Mouse (Mus musculus) lung, postnatal 25 days (tissue): ENCODE data around the gene Ubxn7.

ENCODE experiments used
- DNase-seq: peaks from one replicate; pipeline ENCODE4 v3.0.0; 2022; ENCODE audit warnings: low spot score

Ubxn7 gene

GRCm38 (mm10) chr16:32382901-32383300, 50.8 kb downstream of the Ubxn7 start:
- no peak for DNase-seq

GRCm38 (mm10) chr16:32384885-32385284, 52.8 kb downstream of the Ubxn7 start:
- DNase-seq, result no peak

GRCm38 (mm10) chr16:32386826-32387225, 54.8 kb downstream of the Ubxn7 start:
- no peak for DNase-seq

GRCm38 (mm10) chr16:32389049-32389448, 57.0 kb downstream of the Ubxn7 start:
- DNase-seq, result no peak

GRCm38 (mm10) chr16:32389841-32390240, 57.8 kb downstream of the Ubxn7 start:
- no peak for DNase-seq

- no peak for DNase-seq
These were observed 58.8 kb downstream of the Ubxn7 start for GRCm38 (mm10) chr16:32390882-32391281.

GRCm38 (mm10) chr16:32395679-32396540, 63.9 kb downstream of the Ubxn7 start:
- no peak for DNase-seq

GRCm38 (mm10) chr16:32396541-32396835, 64.4 kb downstream of the Ubxn7 start:
- DNase-seq, result no peak

- no peak for DNase-seq
These were observed 66.1 kb downstream of the Ubxn7 start for GRCm38 (mm10) chr16:32398206-32398605.

- DNase-seq, result no peak
These were observed 68.2 kb downstream of the Ubxn7 start, which contains the start of gene Tm4sf19 for GRCm38 (mm10) chr16:32400267-32400666. Tm4sf19 (plus strand) TSS chr16:32400506.

- peak; percentile 31 for DNase-seq
These were observed 69.4 kb downstream of the Ubxn7 start for GRCm38 (mm10) chr16:32401335-32401965.

GRCm38 (mm10) chr16:32402818-32403217, 70.8 kb downstream of the Ubxn7 start:
- DNase-seq, result peak; percentile 6

- DNase-seq, result no peak
These were observed 73.7 kb downstream of the Ubxn7 start for GRCm38 (mm10) chr16:32405716-32406115.

GRCm38 (mm10) chr16:32406671-32407070, 74.6 kb downstream of the Ubxn7 start:
- no peak for DNase-seq

- no peak for DNase-seq
These were observed 75.7 kb downstream of the Ubxn7 start for GRCm38 (mm10) chr16:32407730-32408129.

- DNase-seq, result no peak
These were observed 85.4 kb downstream of the Ubxn7 start for GRCm38 (mm10) chr16:32417457-32417856.

- DNase-seq, result peak; percentile 96
These were observed 87.7 kb downstream of the Ubxn7 start, which contains the start of gene Tctex1d2 for GRCm38 (mm10) chr16:32419517-32420483. Tctex1d2 (plus strand) TSS chr16:32419702.

- no peak for DNase-seq
These were observed 95.4 kb downstream of the Ubxn7 start for GRCm38 (mm10) chr16:32427506-32427905.

- peak; percentile 91 for DNase-seq
These were observed 98.5 kb downstream of the Ubxn7 start, which contains the start of gene Pcyt1a for GRCm38 (mm10) chr16:32430474-32431046. Pcyt1a (plus strand) TSS chr16:32430921.

- DNase-seq, result peak; percentile 12
These were observed 99.1 kb downstream of the Ubxn7 start for GRCm38 (mm10) chr16:32431047-32431591.

- DNase-seq, result no peak
These were observed 99.9 kb downstream of the Ubxn7 start for GRCm38 (mm10) chr16:32431926-32432325.
